30 mouse cellular contexts compared by ENCODE assay signal in the genomic region with DNA sequence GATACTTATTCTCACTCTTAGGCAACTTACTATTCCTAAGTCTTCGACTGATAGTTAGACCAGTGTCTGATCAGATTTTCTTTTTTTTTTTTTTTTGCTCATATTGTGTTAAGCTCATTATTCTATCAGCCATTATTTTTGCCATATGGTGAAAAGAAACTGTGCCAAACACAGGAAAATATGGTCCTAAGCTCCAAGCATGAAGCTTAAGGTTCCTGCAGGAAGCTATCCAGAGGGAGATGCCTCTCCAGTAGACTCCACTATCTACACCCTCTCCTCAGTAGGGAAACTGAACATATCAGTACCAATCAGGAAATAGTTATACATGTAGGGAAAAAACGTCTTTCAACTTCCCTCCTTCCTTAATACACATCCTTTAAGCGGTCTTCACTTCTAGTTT.
"Had no signal": no experiment of that assay in that cellular context is flagged by ENCODE, and none has a peak within 500 bp of the region (broad histone marks: within the 10 kb centered on the region; RNA-seq: fewer than 3 reads in every experiment).

No protein-coding gene starts in this region.

- H3K4me3 ChIP-seq: limb, embryonic 10.5 days; limb, embryonic 12.5 days; limb, embryonic 13.5 days; limb, embryonic 15.5 days; liver, embryonic 12.5 days; liver, embryonic 13.5 days; liver, embryonic 15.5 days; lung, embryonic 15.5 days; megakaryocyte, embryonic 14.5 days; midbrain, embryonic 10.5 days; midbrain, embryonic 12.5 days; midbrain, embryonic 13.5 days; midbrain, embryonic 15.5 days; myocyte; neural tube, embryonic 12.5 days had no signal

- ATAC-seq: liver, embryonic 12.5 days; liver, postnatal 0 days; lung, postnatal 0 days; midbrain, embryonic 13.5 days; midbrain, embryonic 15.5 days; midbrain, embryonic 16.5 days had no signal

- H3K36me3 ChIP-seq: midbrain, embryonic 15.5 days had no signal

- DNase-seq: left cerebral cortex, postnatal 4 days; liver; liver, embryonic 13.5 days; liver, postnatal 0 days; lung, adult 18-20 months; lung, adult 2 months; lung, embryonic 14.5 days; lung, postnatal 10 days; lung, postnatal 14 days; lung, postnatal 36 days; lung, postnatal 4 days; midbrain, embryonic 14.5 days had no signal

- H3K4me1 ChIP-seq: limb, embryonic 10.5 days; limb, embryonic 12.5 days; limb, embryonic 13.5 days; limb, embryonic 15.5 days; liver, embryonic 12.5 days; liver, embryonic 13.5 days; liver, embryonic 15.5 days; lung, embryonic 15.5 days; midbrain, embryonic 10.5 days; midbrain, embryonic 12.5 days; midbrain, embryonic 13.5 days; midbrain, embryonic 15.5 days; neural tube, embryonic 12.5 days had no signal

- H3K27me3 ChIP-seq: limb, embryonic 12.5 days; limb, embryonic 13.5 days; limb, embryonic 15.5 days; liver, embryonic 12.5 days; liver, embryonic 13.5 days; liver, embryonic 15.5 days; lung, embryonic 15.5 days; megakaryocyte, embryonic 14.5 days; midbrain, embryonic 12.5 days; midbrain, embryonic 13.5 days; midbrain, embryonic 15.5 days; neural tube, embryonic 12.5 days had no signal

- H3K27ac ChIP-seq: limb, embryonic 10.5 days; limb, embryonic 12.5 days; limb, embryonic 13.5 days; limb, embryonic 15.5 days; liver, embryonic 12.5 days; liver, embryonic 13.5 days; liver, embryonic 14.5 days; liver, embryonic 15.5 days; lung, embryonic 15.5 days; macrophage; midbrain, embryonic 10.5 days; midbrain, embryonic 12.5 days; midbrain, embryonic 13.5 days; midbrain, embryonic 15.5 days; neural tube, embryonic 12.5 days had no signal
